Mouse (Mus musculus): Measurements from ENCODE around the gene Syce2.

- TF ChIP-seq ZMIZ1 (IDR thresholded peaks at IDR 0.05; ENCODE audit: low read depth, low read length) (no peak), ZNF384 (IDR thresholded peaks at IDR 0.05; ENCODE audit: low read depth, low read length) (no peak), CTCF (conservative IDR thresholded peaks at IDR 0.05 in 1 of 2, IDR thresholded peaks at IDR 0.05 in 1 of 2; ENCODE audit: low read depth in 2 of 2, low read length in 2 of 2) (no peak), POLR2AphosphoS2 (IDR thresholded peaks at IDR 0.05; ENCODE audit: low read depth, low read length) (no peak), EP300 (IDR thresholded peaks at IDR 0.05; ENCODE audit: low read length) (no peak), POLR2A (IDR thresholded peaks at IDR 0.05; ENCODE audit: low read depth, low read length) (no peak), ETS1 (conservative IDR thresholded peaks at IDR 0.05; ENCODE audit: low read depth, low read length) (no peak), GABPA (IDR thresholded peaks at IDR 0.05; ENCODE audit: insufficient replicate concordance, low read depth, low read length) (no peak), MXI1 (IDR thresholded peaks at IDR 0.05; ENCODE audit: low read depth, low read length) (no peak), CHD2 (IDR thresholded peaks at IDR 0.05; ENCODE audit: low read length) (no peak), KAT2A (IDR thresholded peaks at IDR 0.05; ENCODE audit: insufficient replicate concordance, low read length) (no peak)
These were observed 32.5 kb upstream of the Syce2 start for GRCm38 (mm10) chr8:84839411-84839810.

Measured in CH12.LX (cell line).